Mouse (Mus musculus): ENCODE measurements around the gene Gh.
"Not testable (repeated sequence)": the region's sequence is repeated elsewhere in the genome, so short reads cannot be mapped to it uniquely, and the experiment has no call there.

The Gh gene

GRCm38 (mm10) chr11:106301765-106302164, at the start of gene Gh:
TSS of gene Gh (minus strand) at chr11:106301865.
- no peak for DNase-seq

GRCm38 (mm10) chr11:106351253-106351652, 49.6 kb upstream of the Gh start:
- DNase-seq: no peak

GRCm38 (mm10) chr11:106350853-106351252, 49.2 kb upstream of the Gh start:
- DNase-seq: no peak

DNA sequence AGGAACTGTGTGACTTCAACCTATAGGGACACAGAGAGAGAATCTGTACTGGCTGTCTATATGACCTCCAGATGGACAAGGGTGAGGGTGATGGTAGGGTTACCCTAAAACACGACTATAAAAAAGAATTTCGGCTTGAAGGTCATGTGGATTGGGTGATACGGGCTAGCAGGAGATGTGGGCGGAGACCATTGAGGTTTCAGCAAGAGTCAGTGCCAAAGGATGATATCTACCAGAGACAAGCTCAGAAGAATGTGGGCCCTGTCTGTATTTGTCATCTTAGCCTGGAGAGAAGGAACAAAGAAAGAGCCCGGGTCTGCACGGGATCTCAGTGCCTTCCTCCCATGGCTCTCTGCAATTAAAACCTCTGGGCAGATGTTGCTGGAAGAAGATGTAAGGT, 48.1 kb upstream of the Gh start:
- no peak for DNase-seq

GRCm38 (mm10) chr11:106344910-106345309, 43.2 kb upstream of the Gh start:
- DNase-seq: no peak

GRCm38 (mm10) chr11:106340990-106341520, 39.4 kb upstream of the Gh start:
- DNase-seq: no peak

DNA sequence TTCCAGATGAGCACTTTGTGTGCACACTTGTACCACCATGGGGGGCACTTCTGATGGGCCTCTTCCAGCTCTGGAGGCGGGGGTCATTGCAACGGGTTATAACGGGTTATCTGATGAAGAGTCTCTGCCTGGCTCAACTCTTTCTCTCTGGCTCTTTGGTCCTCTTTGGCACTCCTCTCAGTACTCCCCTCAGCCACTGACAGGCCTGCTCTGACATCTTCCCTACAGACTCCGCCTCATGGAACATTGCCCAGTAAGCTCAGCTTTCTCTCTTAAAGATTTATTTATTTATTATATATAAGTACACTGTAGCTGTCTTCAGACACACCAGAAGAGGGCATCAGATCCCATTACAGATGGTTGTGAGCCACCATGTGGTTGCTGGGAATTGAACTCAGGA, 37.7 kb upstream of the Gh start:
- not testable (repeated sequence) for DNase-seq

DNA sequence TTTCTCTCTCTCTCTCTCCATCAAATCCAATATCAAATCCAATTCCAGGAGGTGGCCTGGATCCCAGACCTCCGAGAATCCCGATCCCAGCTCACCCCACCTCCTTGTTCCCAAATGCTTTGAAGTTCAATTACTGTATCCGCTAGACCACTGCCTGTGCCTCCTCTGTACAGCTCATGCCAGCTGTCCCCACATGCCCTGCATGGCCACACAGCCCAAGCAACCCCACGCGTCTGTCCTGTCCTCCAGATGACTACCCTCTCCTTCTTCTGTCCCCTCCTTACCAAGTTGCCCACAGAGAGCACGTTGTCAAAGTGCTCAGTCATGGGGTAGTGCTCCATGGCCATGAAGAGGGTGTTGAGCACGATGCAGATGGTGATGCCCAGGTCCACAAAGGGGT, 37.2 kb upstream of the Gh start:
- no peak for DNase-seq

- no peak for DNase-seq
Measured at GRCm38 (mm10) chr11:106338029-106338428, 36.4 kb upstream of the Gh start.

GRCm38 (mm10) chr11:106334066-106334465, 32.4 kb upstream of the Gh start:
- DNase-seq: no peak

DNA sequence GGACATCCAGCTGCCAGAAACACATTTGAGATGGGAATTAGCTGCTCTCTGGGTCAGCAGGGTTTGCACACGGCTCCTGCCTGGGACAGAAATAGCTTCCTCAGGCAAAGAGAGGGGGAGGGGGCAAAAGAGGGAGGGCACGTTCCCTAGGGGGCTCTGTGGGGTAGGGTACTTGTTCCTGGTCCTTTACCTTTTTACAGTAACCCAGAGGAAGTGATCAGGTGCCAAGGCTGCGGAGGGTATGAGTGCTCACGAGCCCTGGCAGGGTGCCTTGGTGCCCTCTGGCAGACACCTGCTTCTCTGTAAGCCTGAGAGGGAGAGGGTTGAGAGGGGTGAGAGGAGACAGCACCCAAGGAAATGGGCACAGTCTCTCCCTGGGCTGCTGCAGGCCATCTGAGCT, 30.8 kb upstream of the Gh start:
- DNase-seq: no peak

GRCm38 (mm10) chr11:106329682-106330081, 28.0 kb upstream of the Gh start:
- no peak for DNase-seq

GRCm38 (mm10) chr11:106329128-106329527, 27.5 kb upstream of the Gh start:
- no peak for DNase-seq

GRCm38 (mm10) chr11:106328521-106328920, 26.9 kb upstream of the Gh start:
- DNase-seq: no peak

DNA sequence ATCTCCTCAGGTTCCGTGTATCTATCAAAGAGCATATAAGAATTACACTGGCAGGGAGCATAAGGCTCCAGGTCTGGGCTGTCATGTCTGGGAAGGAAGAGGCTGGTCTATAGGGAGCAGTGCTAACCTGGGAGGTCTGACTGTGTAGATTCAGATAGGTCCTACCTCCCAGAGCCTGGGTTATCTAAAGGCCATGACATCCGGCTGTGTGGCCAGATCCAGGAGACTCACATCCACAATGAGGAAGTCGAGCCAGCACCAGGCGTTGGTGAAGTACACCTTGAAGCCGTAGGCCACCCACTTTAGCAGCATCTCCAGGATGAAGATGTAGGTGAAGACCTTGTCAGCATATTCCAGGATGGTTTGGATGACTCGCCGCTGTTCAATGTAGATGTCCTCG, 24.8 kb upstream of the Gh start:
- DNase-seq: no peak

DNA sequence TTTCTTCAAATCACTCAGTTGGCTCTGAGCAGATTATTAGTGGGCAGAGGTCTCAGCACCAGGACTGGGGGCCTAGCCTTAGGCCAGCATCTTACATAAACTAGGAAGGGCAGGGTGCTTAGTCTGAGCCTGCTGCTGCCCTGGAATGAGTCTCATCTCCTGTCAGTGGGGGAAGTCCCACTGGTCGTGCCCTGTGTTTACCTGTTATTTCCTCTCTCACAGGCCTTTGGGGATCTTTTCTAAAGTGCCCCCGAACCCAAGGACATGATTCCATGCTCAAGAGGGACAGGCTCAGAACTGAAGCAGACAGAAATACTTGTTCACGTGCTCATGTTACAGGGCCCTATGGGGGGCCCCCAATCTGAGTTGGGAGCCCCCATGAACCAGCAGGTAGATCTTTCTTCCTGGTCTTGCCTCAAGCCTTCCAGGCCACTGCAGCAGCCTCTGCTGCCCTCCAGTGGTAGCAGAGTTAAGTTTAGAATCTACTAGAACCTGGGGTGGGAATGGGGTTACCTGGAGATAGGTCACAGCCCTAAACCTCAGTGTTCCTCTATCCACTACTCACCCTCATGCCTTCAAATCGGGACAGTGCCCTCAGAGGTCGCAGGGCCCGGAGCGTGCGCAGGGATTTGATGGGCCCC, 24.0 kb upstream of the Gh start:
- DNase-seq: peak; percentile 34

- no peak for DNase-seq
Measured at GRCm38 (mm10) chr11:106324858-106325257, 23.2 kb upstream of the Gh start.

DNA sequence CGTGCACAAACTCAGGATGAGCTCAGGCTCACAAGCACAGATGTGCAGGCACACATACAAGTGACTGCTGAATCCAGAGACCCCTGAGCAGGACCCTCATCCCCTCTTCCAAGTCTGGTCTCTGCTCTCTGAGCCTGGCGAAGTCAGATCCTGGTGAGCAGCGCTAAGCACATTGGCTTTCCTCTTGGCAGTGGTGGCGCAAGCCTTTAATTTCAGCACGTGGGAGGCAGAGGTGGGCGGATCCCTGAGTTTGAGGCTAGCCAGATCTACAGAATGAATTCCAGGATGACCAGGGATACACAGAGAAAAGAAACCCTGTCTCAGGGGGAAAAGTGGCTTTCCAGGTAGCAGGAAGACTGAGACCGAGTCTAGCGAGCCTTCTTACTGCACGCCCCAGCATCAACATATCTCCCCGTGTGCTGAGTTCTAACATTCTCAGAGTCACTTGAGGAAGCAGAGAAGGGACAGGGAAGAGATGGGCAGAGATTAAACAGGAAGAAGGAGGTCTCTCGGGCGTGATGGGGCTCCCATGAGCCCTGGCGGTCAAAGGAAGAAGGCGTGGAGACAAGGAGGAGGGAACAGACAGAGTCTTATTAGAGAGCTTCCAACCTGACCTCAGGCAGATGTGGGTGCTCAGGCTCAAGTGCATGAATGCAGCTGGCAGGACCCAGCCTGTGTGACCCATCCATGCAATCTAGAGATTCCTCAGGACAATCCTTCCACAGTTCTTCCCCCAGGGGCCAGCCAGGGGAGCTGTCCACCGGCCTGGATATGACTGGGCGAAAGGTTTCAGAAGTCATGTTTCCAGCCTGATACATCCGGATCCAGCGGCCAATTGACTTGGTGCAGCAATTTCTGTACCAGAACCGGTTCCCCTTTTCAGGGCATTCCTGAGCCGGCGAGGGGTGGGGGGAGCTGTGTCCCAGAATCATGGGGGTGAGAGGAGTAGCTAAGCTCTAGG, 17.0 kb upstream of the Gh start:
- peak; percentile 26 for DNase-seq

GRCm38 (mm10) chr11:106317801-106318200, 16.1 kb upstream of the Gh start:
- DNase-seq: no peak

GRCm38 (mm10) chr11:106316416-106316815, 14.8 kb upstream of the Gh start:
- no peak for DNase-seq

GRCm38 (mm10) chr11:106314333-106314812, 12.7 kb upstream of the Gh start, which contains the start of gene Cd79b:
TSS of gene Cd79b (minus strand) at chr11:106314762.
- DNase-seq: no peak

DNA sequence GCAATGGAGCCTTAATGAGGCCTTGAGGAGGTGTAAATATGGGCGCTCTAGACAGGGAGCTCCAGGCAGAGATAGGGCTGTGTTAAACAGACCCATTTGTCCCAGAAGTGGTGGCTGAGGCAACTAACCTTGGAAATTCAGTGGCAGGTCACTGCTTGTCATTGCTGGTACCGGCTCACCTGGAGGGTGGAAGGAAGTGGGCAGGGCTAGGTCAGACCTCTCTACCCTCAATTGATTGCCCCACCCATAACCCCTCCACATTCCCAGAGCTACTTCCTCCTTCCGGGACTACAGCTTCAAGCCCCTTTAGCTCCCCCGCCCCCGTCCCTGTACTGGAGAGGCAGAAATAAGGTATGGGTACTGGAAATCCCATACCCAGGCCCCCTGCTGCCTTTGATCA, 11.9 kb upstream of the Gh start:
- no peak for DNase-seq

DNA sequence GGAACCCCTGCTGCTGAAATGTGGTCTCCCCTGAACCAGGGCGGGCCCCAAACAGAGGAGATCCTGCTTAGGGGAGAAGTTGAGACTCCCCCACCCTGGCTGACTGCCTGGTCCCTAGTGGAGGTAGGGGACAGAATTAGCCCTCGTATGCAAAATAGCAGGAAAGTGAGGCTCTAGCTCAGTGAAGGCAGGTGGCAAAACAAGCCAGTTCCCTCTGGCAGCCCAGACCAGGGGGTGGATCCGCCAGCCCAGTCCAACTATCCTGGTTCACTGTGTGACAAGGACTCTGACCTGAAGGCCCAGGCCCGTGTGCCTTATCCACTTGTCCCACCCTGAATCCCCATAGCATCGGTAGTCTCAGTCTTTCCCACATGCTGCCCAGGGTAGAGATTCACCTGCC, 8.5 kb upstream of the Gh start:
- DNase-seq: no peak

GRCm38 (mm10) chr11:106308162-106308561, 6.5 kb upstream of the Gh start:
- DNase-seq: no peak
